Mouse (Mus musculus): ENCODE measurements at regions not wholly inside any gene's neighbourhood (a gene's known extent, or its start where the extent isn't known, plus 50 kb on each side); places are given as distances from the start of the nearest gene placed in this dataset.

- H3K4me1 ChIP-seq (ENCODE audit: control insufficient read depth, insufficient read depth, low read length): no peaks in the 10 kb centered on the region
- TF ChIP-seq CTCF (IDR thresholded peaks at IDR 0.05; ENCODE audit: extremely low read depth, insufficient read depth, low read length) (no peak), POLR2A (IDR thresholded peaks at IDR 0.05; ENCODE audit: extremely low read depth, insufficient read depth, low read length) (no peak)
These were observed 1001.2 kb downstream of the Ttll7 start for GRCm38 (mm10) chr3:147853346-147853745.

GRCm38 (mm10) chr3:147852830-147853229 lies 1000.7 kb downstream of the Ttll7 start:
- H3K27ac ChIP-seq (ENCODE audit: insufficient read depth, low read length): no peak overlapping the region
- TF ChIP-seq POLR2A (IDR thresholded peaks at IDR 0.05; ENCODE audit: extremely low read depth, insufficient read depth, low read length): no peak
- TF ChIP-seq CTCF (IDR thresholded peaks at IDR 0.05; ENCODE audit: extremely low read depth, insufficient read depth, low read length): no peak
- H3K4me1 ChIP-seq (ENCODE audit: control insufficient read depth, insufficient read depth, low read length): no peaks in the 10 kb centered on the region
- H3K4me3 ChIP-seq (ENCODE audit: insufficient read depth, low read length): no peak overlapping the region

More at GRCm38 (mm10) chr3:147853346-147853745, 1001.2 kb downstream of the Ttll7 start:
- H3K4me3 ChIP-seq (ENCODE audit: insufficient read depth, low read length): no peak overlapping the region
- no peak overlapping the region for H3K27ac ChIP-seq (ENCODE audit: insufficient read depth, low read length)

- no peak overlapping the region for H3K4me3 ChIP-seq (ENCODE audit: insufficient read depth, low read length)
- TF ChIP-seq CTCF (IDR thresholded peaks at IDR 0.05; ENCODE audit: extremely low read depth, insufficient read depth, low read length) (no peak), POLR2A (IDR thresholded peaks at IDR 0.05; ENCODE audit: extremely low read depth, insufficient read depth, low read length) (no peak)
- no peak overlapping the region for H3K27ac ChIP-seq (ENCODE audit: insufficient read depth, low read length)
- H3K4me1 ChIP-seq (ENCODE audit: control insufficient read depth, insufficient read depth, low read length): no peaks in the 10 kb centered on the region
These were observed 989.2 kb downstream of the Ttll7 start for GRCm38 (mm10) chr3:147841357-147841756.

- TF ChIP-seq CTCF (IDR thresholded peaks at IDR 0.05; ENCODE audit: extremely low read depth, insufficient read depth, low read length) (no peak), POLR2A (IDR thresholded peaks at IDR 0.05; ENCODE audit: extremely low read depth, insufficient read depth, low read length) (no peak)
- Histone ChIP-seq H3K27ac (ENCODE audit: insufficient read depth, low read length) (no peak overlapping the region), H3K4me3 (ENCODE audit: insufficient read depth, low read length) (no peak overlapping the region), H3K4me1 (ENCODE audit: control insufficient read depth, insufficient read depth, low read length) (no peaks in the 10 kb centered on the region)
These were observed 986.6 kb downstream of the Ttll7 start for GRCm38 (mm10) chr3:147838816-147839215.

GRCm38 (mm10) chr3:147835716-147836115 lies 983.5 kb downstream of the Ttll7 start:
- no peak overlapping the region for H3K4me3 ChIP-seq (ENCODE audit: insufficient read depth, low read length)
- H3K27ac ChIP-seq (ENCODE audit: insufficient read depth, low read length): no peak overlapping the region
- TF ChIP-seq POLR2A (IDR thresholded peaks at IDR 0.05; ENCODE audit: extremely low read depth, insufficient read depth, low read length) (no peak), CTCF (IDR thresholded peaks at IDR 0.05; ENCODE audit: extremely low read depth, insufficient read depth, low read length) (no peak)
- no peaks in the 10 kb centered on the region for H3K4me1 ChIP-seq (ENCODE audit: control insufficient read depth, insufficient read depth, low read length)

- H3K4me1 ChIP-seq (ENCODE audit: control insufficient read depth, insufficient read depth, low read length): no peaks in the 10 kb centered on the region
- no peak overlapping the region for H3K4me3 ChIP-seq (ENCODE audit: insufficient read depth, low read length)
- H3K27ac ChIP-seq (ENCODE audit: insufficient read depth, low read length): no peak overlapping the region
- TF ChIP-seq POLR2A (IDR thresholded peaks at IDR 0.05; ENCODE audit: extremely low read depth, insufficient read depth, low read length): no peak
- TF ChIP-seq CTCF (IDR thresholded peaks at IDR 0.05; ENCODE audit: extremely low read depth, insufficient read depth, low read length): no peak
These were observed 973.2 kb downstream of the Ttll7 start for GRCm38 (mm10) chr3:147825337-147825736.

GRCm38 (mm10) chr3:147824451-147824850 lies 972.3 kb downstream of the Ttll7 start:
- no peak overlapping the region for H3K27ac ChIP-seq (ENCODE audit: insufficient read depth, low read length)
- no peaks in the 10 kb centered on the region for H3K4me1 ChIP-seq (ENCODE audit: control insufficient read depth, insufficient read depth, low read length)
- TF ChIP-seq CTCF (IDR thresholded peaks at IDR 0.05; ENCODE audit: extremely low read depth, insufficient read depth, low read length): no peak
- TF ChIP-seq POLR2A (IDR thresholded peaks at IDR 0.05; ENCODE audit: extremely low read depth, insufficient read depth, low read length): no peak
- no peak overlapping the region for H3K4me3 ChIP-seq (ENCODE audit: insufficient read depth, low read length)

- TF ChIP-seq POLR2A (IDR thresholded peaks at IDR 0.05; ENCODE audit: extremely low read depth, insufficient read depth, low read length): no peak
- no peak for TF ChIP-seq CTCF (IDR thresholded peaks at IDR 0.05; ENCODE audit: extremely low read depth, insufficient read depth, low read length)
- Histone ChIP-seq H3K27ac (ENCODE audit: insufficient read depth, low read length) (no peak overlapping the region), H3K4me3 (ENCODE audit: insufficient read depth, low read length) (no peak overlapping the region), H3K4me1 (ENCODE audit: control insufficient read depth, insufficient read depth, low read length) (no peaks in the 10 kb centered on the region)
These were observed 962.0 kb downstream of the Ttll7 start for GRCm38 (mm10) chr3:147814080-147814650.

GRCm38 (mm10) chr3:147802546-147802945 lies 950.4 kb downstream of the Ttll7 start:
- H3K4me1 ChIP-seq (ENCODE audit: control insufficient read depth, insufficient read depth, low read length): no peaks in the 10 kb centered on the region
- no peak overlapping the region for H3K27ac ChIP-seq (ENCODE audit: insufficient read depth, low read length)
- TF ChIP-seq POLR2A (IDR thresholded peaks at IDR 0.05; ENCODE audit: extremely low read depth, insufficient read depth, low read length): no peak
- H3K4me3 ChIP-seq (ENCODE audit: insufficient read depth, low read length): no peak overlapping the region

- Histone ChIP-seq H3K4me3 (ENCODE audit: insufficient read depth, low read length) (no peak overlapping the region), H3K27ac (ENCODE audit: insufficient read depth, low read length) (no peak overlapping the region), H3K4me1 (ENCODE audit: control insufficient read depth, insufficient read depth, low read length) (no peaks in the 10 kb centered on the region)
- TF ChIP-seq POLR2A (IDR thresholded peaks at IDR 0.05; ENCODE audit: extremely low read depth, insufficient read depth, low read length) (no peak), CTCF (IDR thresholded peaks at IDR 0.05; ENCODE audit: extremely low read depth, insufficient read depth, low read length) (no peak)
These were observed 944.4 kb downstream of the Ttll7 start for GRCm38 (mm10) chr3:147796524-147796923.
